Mouse (Mus musculus) forebrain, embryonic 11.5 days (tissue): ENCODE results near the gene Anp32a. TPM values are rescaled to one million over a fixed set of nuclear protein-coding genes. Genes with fewer than 3 reads are reported as not detected.

Experiments used
- ATAC-seq: fragments of 200-750 bp; cut with Nextera tagmentation; replicated peaks from 2 replicates; pipeline ENCODE4 v1.8.0; 2017; ENCODE audit warnings: moderate TSS enrichment; ENCODE audit not compliant: low FRiP score
- DNase-seq: peaks from one replicate; pipeline ENCODE4 v3.0.0-alpha.2; 2017; ENCODE audit warnings: low spot score
- H3K27ac ChIP-seq: fragments of 300-500 bp; sonication (generic); 2 replicates; pipeline ENCODE4 v1.5.1; 2014; ENCODE audit warnings: low read depth, low read length
- H3K27me3 ChIP-seq: fragments of 300-500 bp; sonication (generic); 2 replicates; pipeline ENCODE4 v1.6.1; 2014; ENCODE audit warnings: mild to moderate bottlenecking, low read length, mixed read lengths; ENCODE audit not compliant: control insufficient read depth, insufficient read depth
- H3K36me3 ChIP-seq: fragments of 300-500 bp; sonication (generic); 2 replicates; pipeline ENCODE4 v1.6.1; 2014; ENCODE audit warnings: mild to moderate bottlenecking, low read length, moderate library complexity, mixed read lengths; ENCODE audit not compliant: control insufficient read depth, insufficient read depth
- H3K4me1 ChIP-seq: fragments of 300-500 bp; sonication (generic); replicated peaks from 2 replicates; pipeline ENCODE4 v1.6.1; 2014; ENCODE audit warnings: low read length, mixed read lengths; ENCODE audit not compliant: control insufficient read depth, insufficient read depth
- H3K4me2 ChIP-seq: fragments of 300-500 bp; sonication (generic); 2 replicates; pipeline ENCODE4 v1.6.1; 2014; ENCODE audit warnings: low read depth, mild to moderate bottlenecking, low read length, moderate library complexity, mixed read lengths; ENCODE audit not compliant: severe bottlenecking
- H3K4me3 ChIP-seq: fragments of 300-500 bp; sonication (generic); 2 replicates; pipeline ENCODE4 v1.5.1; 2014; ENCODE audit warnings: low read depth, low read length
- H3K9ac ChIP-seq: fragments of 300-500 bp; sonication (generic); 2 replicates; pipeline ENCODE4 v1.6.1; 2014; ENCODE audit warnings: low read length
- H3K9me3 ChIP-seq: fragments of 300-500 bp; sonication (generic); 2 replicates; pipeline ENCODE4 v1.6.1; 2016; ENCODE audit warnings: low read length, mixed read lengths; ENCODE audit not compliant: control insufficient read depth
- WGBS: fragments of 180-500 bp; shearing (Covaris S2); extraction: QIAGEN DNeasy Blood & Tissue Kit; methylation state at CpG from one replicate; pipeline ENCODE4 v1.1.7; 2014; 5-methylcytosine and 5-hydroxymethylcytosine counted together
- polyA plus RNA-seq: library from polyadenylated mRNA; unstranded; fragments of >200 nt; fragmentation: Nextera tagmentation; extraction: Ambion mirVana; gene quantifications from 2 replicates; pipeline ENCODE4 v1.2.1, GENCODE M21; 2014

The Anp32a gene
- polyA plus RNA-seq, 1 experiment from 2014 or later = 145 TPM

GRCm38 (mm10) chr9:62381402-62381913, 40.4 kb downstream of the Anp32a start:
- H3K27ac ChIP-seq = no peak overlapping the region
- ATAC-seq = no peak
- WGBS = 67% methylated on average over 8 of the region's 8 CpGs

GRCm38 (mm10) chr9:62382519-62383084, 41.5 kb downstream of the Anp32a start:
- Histone ChIP-seq H3K4me3 (no peak overlapping the region), H3K4me1 (no peaks in the 10 kb centered on the region), H3K27ac (no peak overlapping the region), H3K27me3 (no peaks in the 10 kb centered on the region), H3K9ac (no peak overlapping the region), H3K36me3 (no peaks in the 10 kb centered on the region; the same call in 1 of the 2 replicates), H3K4me2 (no peak overlapping the region), H3K9me3 (no peaks in the 10 kb centered on the region)
- DNase-seq (no peak), ATAC-seq (no peak)
- 77% methylated on average over 10 of the region's 10 CpGs for WGBS

More at GRCm38 (mm10) chr9:62381402-62381913, 40.4 kb downstream of the Anp32a start:
- H3K27me3 ChIP-seq = no peaks in the 10 kb centered on the region
- no peak overlapping the region for H3K4me3 ChIP-seq
- no peak overlapping the region for H3K4me2 ChIP-seq
- no peak for DNase-seq
- no peaks in the 10 kb centered on the region for H3K9me3 ChIP-seq
- no peaks in the 10 kb centered on the region; the same call in 1 of the 2 replicates for H3K36me3 ChIP-seq
- H3K4me1 ChIP-seq = no peaks in the 10 kb centered on the region
- no peak overlapping the region for H3K9ac ChIP-seq

GRCm38 (mm10) chr9:62385062-62385461, 44.0 kb downstream of the Anp32a start:
- H3K27me3 ChIP-seq = no peaks in the 10 kb centered on the region
- WGBS = 92% methylated on average over 6 of the region's 6 CpGs
- DNase-seq (no peak), ATAC-seq (no peak)
- no peaks in the 10 kb centered on the region; the same call in 1 of the 2 replicates for H3K36me3 ChIP-seq
- H3K9ac ChIP-seq = no peak overlapping the region
- H3K4me3 ChIP-seq = no peak overlapping the region
- no peak overlapping the region for H3K4me2 ChIP-seq
- H3K9me3 ChIP-seq = no peaks in the 10 kb centered on the region
- no peaks in the 10 kb centered on the region for H3K4me1 ChIP-seq
- H3K27ac ChIP-seq = no peak overlapping the region

- WGBS = 89% methylated on average over 4 of the region's 4 CpGs
- Histone ChIP-seq H3K9ac (no peak overlapping the region), H3K4me3 (no peak overlapping the region), H3K4me1 (no peaks in the 10 kb centered on the region), H3K9me3 (no peaks in the 10 kb centered on the region), H3K27me3 (no peaks in the 10 kb centered on the region), H3K4me2 (no peak overlapping the region), H3K27ac (no peak overlapping the region), H3K36me3 (no peaks in the 10 kb centered on the region)
- DNase-seq (no peak), ATAC-seq (no peak)
These were observed 44.8 kb downstream of the Anp32a start for GRCm38 (mm10) chr9:62385727-62386518.

- H3K4me1 ChIP-seq = no peaks in the 10 kb centered on the region
- ATAC-seq (no peak), DNase-seq (no peak)
- 64% methylated on average over 9 of the region's 9 CpGs for WGBS
- no peak overlapping the region for H3K27ac ChIP-seq
- H3K27me3 ChIP-seq = no peaks in the 10 kb centered on the region
- no peak overlapping the region for H3K9ac ChIP-seq
- H3K9me3 ChIP-seq = no peaks in the 10 kb centered on the region
- no peak overlapping the region for H3K4me3 ChIP-seq
- no peak overlapping the region for H3K4me2 ChIP-seq
- H3K36me3 ChIP-seq = no peaks in the 10 kb centered on the region
These were observed 48.6 kb downstream of the Anp32a start for GRCm38 (mm10) chr9:62389735-62390134.

GRCm38 (mm10) chr9:62393531-62393930, 52.4 kb downstream of the Anp32a start:
- Histone ChIP-seq H3K4me2 (no peak overlapping the region), H3K9me3 (no peaks in the 10 kb centered on the region), H3K27ac (no peak overlapping the region), H3K4me3 (no peak overlapping the region), H3K4me1 (no peaks in the 10 kb centered on the region), H3K36me3 (no peaks in the 10 kb centered on the region), H3K27me3 (no peaks in the 10 kb centered on the region), H3K9ac (no peak overlapping the region)
- no peak for DNase-seq
- 97% methylated on average over 2 of the region's 2 CpGs for WGBS
- ATAC-seq = no peak

GRCm38 (mm10) chr9:62394163-62394562, 53.1 kb downstream of the Anp32a start:
- no peak for DNase-seq
- H3K4me2 ChIP-seq = no peak overlapping the region
- H3K27me3 ChIP-seq = no peaks in the 10 kb centered on the region
- H3K4me3 ChIP-seq = no peak overlapping the region
- H3K9ac ChIP-seq = no peak overlapping the region
- H3K27ac ChIP-seq = no peak overlapping the region
- H3K9me3 ChIP-seq = no peaks in the 10 kb centered on the region
- 85% methylated on average over 2 of the region's 2 CpGs for WGBS
- no peaks in the 10 kb centered on the region for H3K4me1 ChIP-seq
- no peaks in the 10 kb centered on the region for H3K36me3 ChIP-seq
- no peak for ATAC-seq

- no peak overlapping the region for H3K4me3 ChIP-seq
- no peaks in the 10 kb centered on the region for H3K36me3 ChIP-seq
- ATAC-seq = no peak
- no peak overlapping the region for H3K9ac ChIP-seq
- H3K27me3 ChIP-seq = no peaks in the 10 kb centered on the region
- no peaks in the 10 kb centered on the region for H3K4me1 ChIP-seq
- no peak for DNase-seq
- WGBS = 69% methylated on average over 11 of the region's 11 CpGs
- H3K9me3 ChIP-seq = no peaks in the 10 kb centered on the region
- no peak overlapping the region for H3K4me2 ChIP-seq
- no peak overlapping the region for H3K27ac ChIP-seq
These were observed 59.6 kb downstream of the Anp32a start for GRCm38 (mm10) chr9:62400531-62401170.
